Mouse (Mus musculus) lung, embryonic 15.5 days (tissue): ENCODE results near the gene Loxl1. TPM values are rescaled to one million over a fixed set of nuclear protein-coding genes. Genes with fewer than 3 reads are reported as not detected.

Experiments used
- ATAC-seq: fragments of 200-750 bp; cut with Nextera tagmentation; 2 replicates; pipeline ENCODE4 v1.8.0; 2017; ENCODE audit warnings: moderate number of reproducible peaks, borderline replicate concordance; ENCODE audit not compliant: low FRiP score, low TSS enrichment; ENCODE audit errors: extremely low read depth
- H3K27ac ChIP-seq: fragments of 300-500 bp; sonication (generic); 2 replicates; pipeline ENCODE4 v1.5.1; 2015; ENCODE audit warnings: moderate library complexity, mild to moderate bottlenecking, inconsistent platforms
- H3K27me3 ChIP-seq: fragments of 300-500 bp; sonication (generic); 2 replicates; pipeline ENCODE4 v1.6.1; 2015; ENCODE audit warnings: inconsistent platforms
- H3K36me3 ChIP-seq: fragments of 300-500 bp; sonication (generic); 2 replicates; pipeline ENCODE4 v1.6.1; 2015; ENCODE audit warnings: inconsistent platforms
- H3K4me1 ChIP-seq: fragments of 300-500 bp; sonication (generic); 2 replicates; pipeline ENCODE4 v1.6.1; 2015; ENCODE audit warnings: inconsistent platforms
- H3K4me2 ChIP-seq: fragments of 300-500 bp; sonication (generic); 2 replicates; pipeline ENCODE4 v1.6.1; 2015; ENCODE audit warnings: inconsistent platforms, mild to moderate bottlenecking, moderate library complexity
- H3K4me3 ChIP-seq: fragments of 300-500 bp; sonication (generic); 2 replicates; pipeline ENCODE4 v1.5.1; 2015; ENCODE audit warnings: mild to moderate bottlenecking, inconsistent platforms
- H3K9ac ChIP-seq: fragments of 300-500 bp; sonication (generic); 2 replicates; pipeline ENCODE4 v1.6.1; 2015; ENCODE audit warnings: inconsistent platforms
- H3K9me3 ChIP-seq: fragments of 300-500 bp; sonication (generic); 2 replicates; pipeline ENCODE4 v1.6.1; 2016; ENCODE audit warnings: inconsistent platforms
- WGBS: fragments of 180-500 bp; shearing (Covaris S2); methylation state at CpG from one replicate; pipeline ENCODE4 v1.1.7; 2015; 5-methylcytosine and 5-hydroxymethylcytosine counted together
- polyA plus RNA-seq: library from polyadenylated mRNA; unstranded; fragments of >200 nt; fragmentation: Nextera tagmentation; extraction: Ambion mirVana; gene quantifications from 2 replicates; pipeline ENCODE4 v1.2.1, GENCODE M21; 2015

Gene Loxl1
- polyA plus RNA-seq, 1 experiment from 2014 or later, result 48.4 TPM

GRCm38 (mm10) chr9:58310043-58310660 lies 2.8 kb downstream of the Loxl1 start:
- no peaks in the 10 kb centered on the region for H3K36me3 ChIP-seq
- H3K9me3 ChIP-seq, result no peaks in the 10 kb centered on the region
- H3K27me3 ChIP-seq, result peaks cover 17% of the 10 kb centered on the region; the same call in 1 of the 2 replicates
- H3K4me3 ChIP-seq, result 0 out of 2 replicates have a peak overlapping the region, but pooled peaks have one; percentile 12
- no peak overlapping the region for H3K9ac ChIP-seq
- H3K4me1 ChIP-seq, result peaks cover 89% of the 10 kb centered on the region
- H3K4me2 ChIP-seq, result peak overlapping the region; percentile 38
- WGBS, result 63% methylated on average over 14 of the region's 14 CpGs
- peak overlapping the region; percentile 53; the same call in 1 of the 2 replicates for H3K27ac ChIP-seq
- ATAC-seq, result no peak

- Histone ChIP-seq H3K4me3 (no peak overlapping the region), H3K9me3 (no peaks in the 10 kb centered on the region), H3K27ac (peak overlapping the region; percentile 53), H3K4me1 (peaks cover 93% of the 10 kb centered on the region), H3K27me3 (peaks cover 17% of the 10 kb centered on the region; the same call in 1 of the 2 replicates), H3K4me2 (peak overlapping the region; percentile 19; the same call in 1 of the 2 replicates), H3K36me3 (no peaks in the 10 kb centered on the region), H3K9ac (0 out of 2 replicates have a peak overlapping the region, but pooled peaks have one; percentile 19)
- no peak for ATAC-seq
- WGBS, result 34% methylated on average over 6 of the region's 6 CpGs
Measured at GRCm38 (mm10) chr9:58308395-58308794, 4.6 kb downstream of the Loxl1 start.

GRCm38 (mm10) chr9:58305686-58306085 lies 7.3 kb downstream of the Loxl1 start:
- Histone ChIP-seq H3K4me1 (peaks cover 79% of the 10 kb centered on the region), H3K4me3 (no peak overlapping the region), H3K4me2 (no peak overlapping the region), H3K9me3 (no peaks in the 10 kb centered on the region), H3K9ac (no peak overlapping the region), H3K36me3 (no peaks in the 10 kb centered on the region), H3K27me3 (no peaks in the 10 kb centered on the region), H3K27ac (peak overlapping the region; percentile 35; the same call in 1 of the 2 replicates)
- no peak for ATAC-seq
- 31% methylated on average over 6 of the region's 6 CpGs for WGBS

GRCm38 (mm10) chr9:58303599-58304271 lies 9.3 kb downstream of the Loxl1 start:
- Histone ChIP-seq H3K4me1 (peaks cover 74% of the 10 kb centered on the region), H3K4me3 (no peak overlapping the region), H3K27ac (peak overlapping the region; percentile 66), H3K9ac (no peak overlapping the region), H3K4me2 (peak overlapping the region; percentile 5; the same call in 1 of the 2 replicates), H3K36me3 (no peaks in the 10 kb centered on the region), H3K27me3 (no peaks in the 10 kb centered on the region), H3K9me3 (no peaks in the 10 kb centered on the region)
- WGBS, result 26% methylated on average over 8 of the region's 8 CpGs
- peak; percentile 33; the same call in 1 of the 2 replicates for ATAC-seq

- H3K9ac ChIP-seq, result no peak overlapping the region
- H3K36me3 ChIP-seq, result no peaks in the 10 kb centered on the region
- H3K27me3 ChIP-seq, result no peaks in the 10 kb centered on the region
- no peaks in the 10 kb centered on the region for H3K9me3 ChIP-seq
- whole genome bisulfite sequencing, result 58% methylated on average over 5 of the region's 5 CpGs
- no peak overlapping the region for H3K4me3 ChIP-seq
- peak overlapping the region; percentile 66 for H3K27ac ChIP-seq
- peaks cover 71% of the 10 kb centered on the region for H3K4me1 ChIP-seq
- H3K4me2 ChIP-seq, result no peak overlapping the region
- ATAC-seq, result no peak
Measured at GRCm38 (mm10) chr9:58303115-58303514, 9.9 kb downstream of the Loxl1 start.

- 33% methylated on average over 2 of the region's 2 CpGs for WGBS
- Histone ChIP-seq H3K9me3 (no peaks in the 10 kb centered on the region), H3K27ac (peak overlapping the region; percentile 76), H3K4me2 (no peak overlapping the region), H3K4me3 (no peak overlapping the region), H3K27me3 (no peaks in the 10 kb centered on the region), H3K9ac (no peak overlapping the region), H3K36me3 (no peaks in the 10 kb centered on the region), H3K4me1 (peaks cover 55% of the 10 kb centered on the region)
- ATAC-seq, result peak; percentile 56
Measured at GRCm38 (mm10) chr9:58299356-58299799, 13.6 kb downstream of the Loxl1 start.

GRCm38 (mm10) chr9:58297961-58298477 lies 15.0 kb downstream of the Loxl1 start:
- Histone ChIP-seq H3K9me3 (no peaks in the 10 kb centered on the region), H3K27ac (no peak overlapping the region), H3K9ac (no peak overlapping the region), H3K36me3 (no peaks in the 10 kb centered on the region), H3K27me3 (no peaks in the 10 kb centered on the region), H3K4me3 (no peak overlapping the region), H3K4me2 (no peak overlapping the region), H3K4me1 (peaks cover 41% of the 10 kb centered on the region)
- ATAC-seq, result no peak
- WGBS, result 59% methylated on average over 4 of the region's 4 CpGs

GRCm38 (mm10) chr9:58297065-58297464 lies 15.9 kb downstream of the Loxl1 start:
- H3K4me3 ChIP-seq, result no peak overlapping the region
- H3K36me3 ChIP-seq, result no peaks in the 10 kb centered on the region
- H3K9me3 ChIP-seq, result no peaks in the 10 kb centered on the region
- no peak for ATAC-seq
- H3K27me3 ChIP-seq, result no peaks in the 10 kb centered on the region
- H3K9ac ChIP-seq, result no peak overlapping the region
- H3K27ac ChIP-seq, result no peak overlapping the region
- WGBS, result 62% methylated on average over 6 of the region's 6 CpGs
- H3K4me2 ChIP-seq, result no peak overlapping the region
- peaks cover 36% of the 10 kb centered on the region for H3K4me1 ChIP-seq

- Histone ChIP-seq H3K4me3 (no peak overlapping the region), H3K9me3 (no peaks in the 10 kb centered on the region), H3K36me3 (no peaks in the 10 kb centered on the region), H3K4me2 (no peak overlapping the region), H3K27me3 (no peaks in the 10 kb centered on the region), H3K4me1 (peaks cover 36% of the 10 kb centered on the region), H3K27ac (peak overlapping the region; percentile 80), H3K9ac (no peak overlapping the region)
- WGBS, result 26% methylated on average over 9 of the region's 9 CpGs
- peak; percentile 61 for ATAC-seq
Measured at GRCm38 (mm10) chr9:58295766-58296361, 17.1 kb downstream of the Loxl1 start.

- ATAC-seq, result no peak
- H3K4me2 ChIP-seq, result no peak overlapping the region
- H3K36me3 ChIP-seq, result 0 out of 2 replicates have a peak, but pooled peaks cover 2% of the 10 kb centered on the region
- H3K4me1 ChIP-seq, result peaks cover 36% of the 10 kb centered on the region
- H3K9me3 ChIP-seq, result no peaks in the 10 kb centered on the region
- H3K27ac ChIP-seq, result peak overlapping the region; percentile 80
- no peaks in the 10 kb centered on the region for H3K27me3 ChIP-seq
- WGBS, result 82% methylated on average over 3 of the region's 3 CpGs
- H3K9ac ChIP-seq, result no peak overlapping the region
- H3K4me3 ChIP-seq, result no peak overlapping the region
Measured at GRCm38 (mm10) chr9:58295345-58295744, 17.6 kb downstream of the Loxl1 start.

- H3K9ac ChIP-seq, result no peak overlapping the region
- no peak overlapping the region for H3K4me3 ChIP-seq
- H3K27ac ChIP-seq, result no peak overlapping the region
- 55% methylated on average over 7 of the region's 7 CpGs for WGBS
- peaks cover 31% of the 10 kb centered on the region for H3K4me1 ChIP-seq
- no peak for ATAC-seq
- no peak overlapping the region for H3K4me2 ChIP-seq
- H3K9me3 ChIP-seq, result no peaks in the 10 kb centered on the region
- H3K36me3 ChIP-seq, result 0 out of 2 replicates have a peak, but pooled peaks cover 4% of the 10 kb centered on the region
- H3K27me3 ChIP-seq, result no peaks in the 10 kb centered on the region
Measured at GRCm38 (mm10) chr9:58294527-58294926, 18.5 kb downstream of the Loxl1 start.
